Mouse (Mus musculus) hindbrain, embryonic 15.5 days (tissue): Measurements from ENCODE around the gene Polr3f. TPM values are rescaled to one million over a fixed set of nuclear protein-coding genes. Genes with fewer than 3 reads are reported as not detected.

Experiments
- polyA plus RNA-seq: library from polyadenylated mRNA; unstranded; fragments of >200 nt; fragmentation: Nextera tagmentation; extraction: Ambion mirVana; gene quantifications from 2 replicates; pipeline ENCODE4 v1.2.1, GENCODE M21; 2015

The Polr3f gene
- polyA plus RNA-seq, 1 experiment from 2014 or later: 25.1 TPM

Other genes starting within 250 kb of the Polr3f start
- gene Ovol2, start 195.6 kb upstream of the Polr3f start, polyA plus RNA-seq: not detected in 2 replicates
- 27.2 and 28.7 TPM in 2 replicates for gene Kat14, start 158.7 kb upstream of the Polr3f start, polyA plus RNA-seq
- 1.5 TPM in 1 of 2 replicates, not detected in the other for gene Pet117, start 158.7 kb upstream of the Polr3f start, polyA plus RNA-seq
- 15.9 and 18.1 TPM in 2 replicates for gene Dzank1, start 304 bp upstream of the Polr3f start, polyA plus RNA-seq
- gene Rbbp9, start 23.2 kb downstream of the Polr3f start, polyA plus RNA-seq: 50.6 and 51.5 TPM in 2 replicates
- 63.3 and 68.5 TPM in 2 replicates for gene Sec23b, start 28.5 kb downstream of the Polr3f start, polyA plus RNA-seq
- gene Smim26, start 66.3 kb downstream of the Polr3f start, polyA plus RNA-seq: 54.9 and 62.2 TPM in 2 replicates
- 124 TPM in 2 replicates for gene Dtd1, start 72.2 kb downstream of the Polr3f start, polyA plus RNA-seq